Mouse (Mus musculus): Measurements from ENCODE around the gene Lgi1. TPM values are rescaled to one million over a fixed set of nuclear protein-coding genes. Genes with fewer than 3 reads are reported as not detected.

Lgi1 gene
- polyA plus RNA-seq, 1 experiment = 0.10 TPM

GRCm38 (mm10) chr19:38261351-38261750, 3.0 kb upstream of the Lgi1 start:
- Histone ChIP-seq H3K27ac (ENCODE audit: control insufficient read depth, insufficient read depth, low read depth, low read length) (no peak overlapping the region), H3K27me3 (ENCODE audit: control insufficient read depth, insufficient read depth, low read length) (no peaks in the 10 kb centered on the region), H3K4me1 (ENCODE audit: control insufficient read depth, insufficient read depth, low read length) (peaks cover 10% of the 10 kb centered on the region), H3K36me3 (ENCODE audit: control insufficient read depth, insufficient read depth, low read length) (no peaks in the 10 kb centered on the region), H3K4me3 (ENCODE audit: control insufficient read depth, low read depth, low read length) (no peak overlapping the region)
- TF ChIP-seq POLR2A (IDR thresholded peaks at IDR 0.05; ENCODE audit: control insufficient read depth, low read depth, low read length) (no peak), CTCF (IDR thresholded peaks at IDR 0.05; ENCODE audit: control insufficient read depth, insufficient read depth, insufficient replicate concordance, low read depth, low read length) (no peak)

DNA sequence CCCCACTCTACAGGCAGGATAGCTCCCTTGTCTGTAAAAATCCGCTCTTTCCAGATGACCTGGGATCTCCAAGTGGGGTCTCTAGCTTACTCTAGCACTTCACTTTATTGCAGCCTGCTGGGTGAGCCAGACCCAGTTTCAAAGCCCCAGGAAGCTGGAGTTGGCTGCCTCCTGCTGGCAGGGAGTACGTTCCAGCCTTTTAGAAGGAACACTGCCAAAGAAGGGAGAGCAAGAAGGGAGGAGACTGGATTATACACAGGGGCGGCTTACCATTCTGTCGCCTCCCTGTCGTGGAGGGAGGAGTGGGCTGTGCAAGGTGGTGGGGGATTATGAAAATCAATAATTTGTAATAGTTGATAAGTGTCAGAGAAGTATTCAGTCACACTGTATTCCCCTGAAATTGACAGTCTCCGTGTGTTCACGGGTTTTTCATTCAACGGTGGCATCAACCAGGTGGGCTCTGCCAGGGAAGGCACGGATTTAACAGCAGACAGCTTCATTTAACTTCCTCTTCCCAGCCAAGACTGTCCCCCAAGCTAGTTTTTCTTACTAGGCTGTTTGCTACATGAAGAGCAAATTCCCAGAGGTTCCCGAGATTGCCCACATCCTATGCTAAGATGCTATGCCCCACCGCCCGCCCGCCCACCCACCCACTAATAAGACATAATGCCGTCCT, 369 bp upstream of the Lgi1 start:
- Histone ChIP-seq H3K4me3 (ENCODE audit: control insufficient read depth, low read depth, low read length) (no peak overlapping the region), H3K4me1 (ENCODE audit: control insufficient read depth, insufficient read depth, low read length) (peaks cover 7% of the 10 kb centered on the region), H3K27ac (ENCODE audit: control insufficient read depth, insufficient read depth, low read depth, low read length) (no peak overlapping the region), H3K36me3 (ENCODE audit: control insufficient read depth, insufficient read depth, low read length) (no peaks in the 10 kb centered on the region), H3K27me3 (ENCODE audit: control insufficient read depth, insufficient read depth, low read length) (no peaks in the 10 kb centered on the region)
- TF ChIP-seq CTCF (IDR thresholded peaks at IDR 0.05; ENCODE audit: control insufficient read depth, insufficient read depth, insufficient replicate concordance, low read depth, low read length) (0 out of 2 replicates have a peak, but pooled peaks have one; percentile 16), POLR2A (IDR thresholded peaks at IDR 0.05; ENCODE audit: control insufficient read depth, low read depth, low read length) (no peak)

GRCm38 (mm10) chr19:38265767-38266166, 1.4 kb downstream of the Lgi1 start:
- Histone ChIP-seq H3K4me3 (ENCODE audit: control insufficient read depth, low read depth, low read length) (no peak overlapping the region), H3K36me3 (ENCODE audit: control insufficient read depth, insufficient read depth, low read length) (no peaks in the 10 kb centered on the region), H3K4me1 (ENCODE audit: control insufficient read depth, insufficient read depth, low read length) (peaks cover 9% of the 10 kb centered on the region), H3K27me3 (ENCODE audit: control insufficient read depth, insufficient read depth, low read length) (no peaks in the 10 kb centered on the region), H3K27ac (ENCODE audit: control insufficient read depth, insufficient read depth, low read depth, low read length) (no peak overlapping the region)
- TF ChIP-seq POLR2A (IDR thresholded peaks at IDR 0.05; ENCODE audit: control insufficient read depth, low read depth, low read length) (no peak), CTCF (IDR thresholded peaks at IDR 0.05; ENCODE audit: control insufficient read depth, insufficient read depth, insufficient replicate concordance, low read depth, low read length) (no peak)

DNA sequence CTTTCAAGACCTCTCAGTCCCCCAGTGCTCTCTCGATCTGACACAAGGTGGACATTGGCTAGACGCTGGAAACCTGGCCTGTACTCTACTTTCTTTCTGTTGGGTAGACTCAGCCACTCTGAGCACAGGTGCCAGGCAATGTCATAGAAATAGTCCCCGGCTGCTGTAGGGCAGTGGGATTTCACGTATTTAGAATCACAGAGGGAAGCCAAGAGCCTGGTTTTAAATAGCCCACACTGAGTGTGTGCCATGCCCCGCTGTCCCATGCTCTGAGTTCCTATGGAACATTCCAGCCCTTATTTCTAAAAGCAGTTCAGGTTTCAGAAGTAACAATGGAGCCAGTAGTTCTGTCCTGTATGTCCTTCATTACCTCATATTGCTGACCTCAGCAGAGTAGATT, 3.1 kb downstream of the Lgi1 start:
- Histone ChIP-seq H3K27ac (ENCODE audit: control insufficient read depth, insufficient read depth, low read depth, low read length) (no peak overlapping the region), H3K27me3 (ENCODE audit: control insufficient read depth, insufficient read depth, low read length) (no peaks in the 10 kb centered on the region), H3K4me3 (ENCODE audit: control insufficient read depth, low read depth, low read length) (no peak overlapping the region), H3K4me1 (ENCODE audit: control insufficient read depth, insufficient read depth, low read length) (peaks cover 9% of the 10 kb centered on the region), H3K36me3 (ENCODE audit: control insufficient read depth, insufficient read depth, low read length) (no peaks in the 10 kb centered on the region)
- TF ChIP-seq CTCF (IDR thresholded peaks at IDR 0.05; ENCODE audit: control insufficient read depth, insufficient read depth, insufficient replicate concordance, low read depth, low read length) (no peak), POLR2A (IDR thresholded peaks at IDR 0.05; ENCODE audit: control insufficient read depth, low read depth, low read length) (no peak)

DNA sequence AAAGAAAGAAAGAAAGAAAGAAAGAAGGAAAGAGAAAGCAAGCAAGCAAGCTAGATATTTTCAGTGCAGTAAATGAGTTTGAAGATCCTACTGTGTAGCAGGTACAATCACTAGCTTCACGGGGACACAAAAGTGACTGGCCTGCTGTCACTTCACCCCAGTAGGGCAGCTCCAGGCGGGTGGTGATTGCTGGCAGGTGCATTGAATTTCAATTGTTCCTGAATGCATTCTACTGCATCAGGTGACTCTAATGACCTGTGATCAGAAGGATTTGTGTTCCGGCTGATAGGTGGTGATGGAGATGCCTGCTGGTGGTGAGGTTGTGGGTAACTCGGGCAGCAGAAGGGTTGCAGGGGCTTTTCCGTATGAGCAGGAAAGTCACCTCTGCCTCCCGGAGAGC, 6.7 kb downstream of the Lgi1 start:
- Histone ChIP-seq H3K27me3 (ENCODE audit: control insufficient read depth, insufficient read depth, low read length) (no peaks in the 10 kb centered on the region), H3K4me3 (ENCODE audit: control insufficient read depth, low read depth, low read length) (no peak overlapping the region), H3K4me1 (ENCODE audit: control insufficient read depth, insufficient read depth, low read length) (peaks cover 7% of the 10 kb centered on the region), H3K36me3 (ENCODE audit: control insufficient read depth, insufficient read depth, low read length) (no peaks in the 10 kb centered on the region), H3K27ac (ENCODE audit: control insufficient read depth, insufficient read depth, low read depth, low read length) (no peak overlapping the region)
- TF ChIP-seq CTCF (IDR thresholded peaks at IDR 0.05; ENCODE audit: control insufficient read depth, insufficient read depth, insufficient replicate concordance, low read depth, low read length) (no peak), POLR2A (IDR thresholded peaks at IDR 0.05; ENCODE audit: control insufficient read depth, low read depth, low read length) (no peak)

- H3K4me3 ChIP-seq (ENCODE audit: control insufficient read depth, low read depth, low read length) = no peak overlapping the region
- H3K36me3 ChIP-seq (ENCODE audit: control insufficient read depth, insufficient read depth, low read length) = no peaks in the 10 kb centered on the region
- TF ChIP-seq POLR2A (IDR thresholded peaks at IDR 0.05; ENCODE audit: control insufficient read depth, low read depth, low read length) = no peak
- TF ChIP-seq CTCF (IDR thresholded peaks at IDR 0.05; ENCODE audit: control insufficient read depth, insufficient read depth, insufficient replicate concordance, low read depth, low read length) = no peak
- H3K27me3 ChIP-seq (ENCODE audit: control insufficient read depth, insufficient read depth, low read length) = no peaks in the 10 kb centered on the region
- H3K4me1 ChIP-seq (ENCODE audit: control insufficient read depth, insufficient read depth, low read length) = peaks cover 7% of the 10 kb centered on the region
- no peak overlapping the region for H3K27ac ChIP-seq (ENCODE audit: control insufficient read depth, insufficient read depth, low read depth, low read length)
These were observed 9.5 kb downstream of the Lgi1 start for GRCm38 (mm10) chr19:38273820-38274219.

- no peaks in the 10 kb centered on the region for H3K27me3 ChIP-seq (ENCODE audit: control insufficient read depth, insufficient read depth, low read length)
- no peak for TF ChIP-seq POLR2A (IDR thresholded peaks at IDR 0.05; ENCODE audit: control insufficient read depth, low read depth, low read length)
- TF ChIP-seq CTCF (IDR thresholded peaks at IDR 0.05; ENCODE audit: control insufficient read depth, insufficient read depth, insufficient replicate concordance, low read depth, low read length) = no peak
- peaks cover 5% of the 10 kb centered on the region; the same call in 1 of the 2 replicates for H3K4me1 ChIP-seq (ENCODE audit: control insufficient read depth, insufficient read depth, low read length)
- no peak overlapping the region for H3K4me3 ChIP-seq (ENCODE audit: control insufficient read depth, low read depth, low read length)
- H3K36me3 ChIP-seq (ENCODE audit: control insufficient read depth, insufficient read depth, low read length) = no peaks in the 10 kb centered on the region
- H3K27ac ChIP-seq (ENCODE audit: control insufficient read depth, insufficient read depth, low read depth, low read length) = no peak overlapping the region
These were observed 10.5 kb downstream of the Lgi1 start for GRCm38 (mm10) chr19:38274747-38275421.

Data from testis, adult 2 months (tissue).